Mouse (Mus musculus) liver, adult 2 months (tissue): ENCODE data around the gene Arhgap45.
"Not testable (repeated sequence)": the region's sequence is repeated elsewhere in the genome, so short reads cannot be mapped to it uniquely, and the experiment has no call there.

Source experiments
- CTCF ChIP-seq: fragments of 200-500 bp; IDR thresholded peaks from 2 replicates; pipeline ENCODE4 v1.5.1; 2011; ENCODE audit warnings: low read depth, low read length, control low read depth
- POLR2A ChIP-seq: fragments of 200-500 bp; IDR thresholded peaks from 2 replicates; pipeline ENCODE4 v1.6.1; 2011; ENCODE audit warnings: low read length, control low read depth; ENCODE audit not compliant: insufficient read depth; ENCODE audit errors: extremely low read depth

- TF ChIP-seq POLR2A, CTCF: not testable (repeated sequence)
These were observed 28.9 kb downstream of the Arhgap45 start for GRCm38 (mm10) chr10:80045364-80045763.
